Mouse (Mus musculus) right cerebral cortex, adult 18-20 months (tissue): ENCODE measurements around the gene Gm9837.
A peak's percentile ranks its signal among the peaks of the same experiment; 100 is the strongest.

Experiments used
- DNase-seq: peaks from one replicate; pipeline ENCODE4 v3.0.0; 2022; ENCODE audit warnings: mixed read lengths

The Gm9837 gene

GRCm38 (mm10) chr11:53469968-53470695 lies at the start of gene Gm9837:
Gene Gm9837 (minus strand): TSS chr11:53470479.
- peak; percentile 94 for DNase-seq

- peak; percentile 66 for DNase-seq
These were observed 49.2 kb upstream of the Gm9837 start, which contains the start of gene Sept8 for GRCm38 (mm10) chr11:53519207-53520121. Gene Sept8 (plus strand): TSS chr11:53519257.

- no peak for DNase-seq
These were observed 48.5 kb upstream of the Gm9837 start for GRCm38 (mm10) chr11:53518759-53519158.

- no peak for DNase-seq
These were observed 46.7 kb upstream of the Gm9837 start for GRCm38 (mm10) chr11:53516775-53517627.

- no peak for DNase-seq
These were observed 40.1 kb upstream of the Gm9837 start for GRCm38 (mm10) chr11:53510351-53510750.

- DNase-seq, result no peak
These were observed 38.3 kb upstream of the Gm9837 start for GRCm38 (mm10) chr11:53508591-53508990.

GRCm38 (mm10) chr11:53508152-53508551 lies 37.9 kb upstream of the Gm9837 start:
- no peak for DNase-seq

- DNase-seq, result no peak
These were observed 37.0 kb upstream of the Gm9837 start for GRCm38 (mm10) chr11:53507098-53507805.

GRCm38 (mm10) chr11:53505026-53505663 lies 34.9 kb upstream of the Gm9837 start:
- DNase-seq, result no peak

- DNase-seq, result no peak
These were observed 34.1 kb upstream of the Gm9837 start for GRCm38 (mm10) chr11:53504376-53504775.

GRCm38 (mm10) chr11:53503738-53504137 lies 33.5 kb upstream of the Gm9837 start:
- DNase-seq, result no peak

GRCm38 (mm10) chr11:53502039-53502765 lies 31.9 kb upstream of the Gm9837 start:
- DNase-seq, result peak; percentile 69

GRCm38 (mm10) chr11:53500569-53500968 lies 30.3 kb upstream of the Gm9837 start:
- DNase-seq, result no peak

GRCm38 (mm10) chr11:53496946-53497345 lies 26.7 kb upstream of the Gm9837 start:
- peak; percentile 82 for DNase-seq

- no peak for DNase-seq
These were observed 25.1 kb upstream of the Gm9837 start for GRCm38 (mm10) chr11:53495417-53495816.

- DNase-seq, result no peak
These were observed 23.1 kb upstream of the Gm9837 start for GRCm38 (mm10) chr11:53493243-53493955.

GRCm38 (mm10) chr11:53491954-53492401 lies 21.7 kb upstream of the Gm9837 start:
- peak; percentile 46 for DNase-seq

- no peak for DNase-seq
These were observed 19.1 kb upstream of the Gm9837 start for GRCm38 (mm10) chr11:53489421-53489820.

GRCm38 (mm10) chr11:53489007-53489406 lies 18.7 kb upstream of the Gm9837 start:
- no peak for DNase-seq
